Mouse (Mus musculus) CH12.LX (cell line): ENCODE measurements around the gene Baz2b. TPM values are rescaled to one million over a fixed set of nuclear protein-coding genes. Genes with fewer than 3 reads are reported as not detected.

ENCODE experiments used
- DNase-seq: peaks from one replicate; pipeline ENCODE4 v3.0.0-alpha.2; 2013; ENCODE audit errors: extremely low read depth
- H3K27ac ChIP-seq: 2 replicates; pipeline ENCODE4 v1.5.1; 2012; ENCODE audit warnings: low read depth, mild to moderate bottlenecking, control low read depth, moderate library complexity; ENCODE audit not compliant: insufficient read depth
- H3K27me3 ChIP-seq: replicated peaks from 2 replicates; pipeline ENCODE3; 2012; ENCODE audit warnings: inconsistent platforms
- H3K36me3 ChIP-seq, 2 experiments: replicated peaks in 1 of 2; 2 replicates each; pipeline versions ENCODE3 to v1.6.1; 2012; ENCODE audit warnings: inconsistent platforms in 1 of 2, low read length in 1 of 2, mild to moderate bottlenecking in 1 of 2, mixed read lengths in 1 of 2, moderate library complexity in 1 of 2; ENCODE audit not compliant: control insufficient read depth in 1 of 2, insufficient read depth in 1 of 2
- H3K4me1 ChIP-seq, 2 experiments: 2 replicates each; pipeline ENCODE4 v1.6.1; 2012; ENCODE audit warnings: inconsistent platforms in 1 of 2, moderate library complexity in 1 of 2; ENCODE audit not compliant: insufficient read depth in 2 of 2, control insufficient read depth in 1 of 2
- H3K4me2 ChIP-seq: 2 replicates; pipeline ENCODE4 v1.6.1; 2012; ENCODE audit warnings: low read depth, mild to moderate bottlenecking, control low read depth; ENCODE audit not compliant: poor library complexity, insufficient read depth, severe bottlenecking
- H3K4me3 ChIP-seq, 3 experiments: fragments of 150-350 bp in 1 of 3; sonication (generic) in 1 of 3; replicated peaks in 1 of 3; 2 replicates each; pipeline versions ENCODE3 to v1.5.1; 2011 to 2012; ENCODE audit warnings: low read depth in 2 of 3, low read length in 2 of 3, mild to moderate bottlenecking in 2 of 3, moderate library complexity in 2 of 3, control low read depth in 1 of 3, improper control_type of control experiment in 1 of 3, inconsistent platforms in 1 of 3, mixed read lengths in 1 of 3; ENCODE audit not compliant: poor library complexity in 1 of 3
- H3K79me2 ChIP-seq: replicated peaks from 2 replicates; pipeline ENCODE4 v1.6.1; 2012; ENCODE audit warnings: mild to moderate bottlenecking, moderate library complexity; ENCODE audit not compliant: control insufficient read depth, poor library complexity, insufficient read depth, severe bottlenecking; ENCODE audit errors: extremely low read depth
- H3K9ac ChIP-seq: 2 replicates; pipeline ENCODE4 v1.6.1; 2012; ENCODE audit warnings: low read depth, mild to moderate bottlenecking, control low read depth, moderate library complexity; ENCODE audit not compliant: insufficient read depth
- H3K9me3 ChIP-seq: replicated peaks from 2 replicates; pipeline ENCODE3; 2012; ENCODE audit warnings: low read length, inconsistent platforms, mixed read lengths
- E2F4 ChIP-seq: IDR thresholded peaks from 2 replicates; pipeline ENCODE4 v1.6.1; 2011; ENCODE audit warnings: low read depth, low read length, improper control_type of control experiment; ENCODE audit not compliant: insufficient replicate concordance
- ELF1 ChIP-seq: IDR thresholded peaks from 2 replicates; pipeline ENCODE4 v1.6.1; 2014; ENCODE audit warnings: low read depth, mild to moderate bottlenecking, inconsistent platforms, low read length, improper control_type of control experiment
- EP300 ChIP-seq: IDR thresholded peaks from 2 replicates; pipeline ENCODE4 v1.6.1; 2011; ENCODE audit warnings: low read length, improper control_type of control experiment
- GABPA ChIP-seq: IDR thresholded peaks from 2 replicates; pipeline ENCODE4 v1.6.1; 2012; ENCODE audit warnings: low read depth, low read length, improper control_type of control experiment, inconsistent platforms; ENCODE audit not compliant: insufficient replicate concordance
- HCFC1 ChIP-seq: IDR thresholded peaks from 2 replicates; pipeline ENCODE4 v1.6.1; 2012; ENCODE audit warnings: low read depth, mild to moderate bottlenecking, inconsistent platforms, low read length, improper control_type of control experiment
- JUN ChIP-seq: IDR thresholded peaks from 2 replicates; pipeline ENCODE4 v1.6.1; 2011; ENCODE audit warnings: low read depth, mild to moderate bottlenecking, low read length, improper control_type of control experiment, moderate library complexity; ENCODE audit not compliant: insufficient read depth
- JUND ChIP-seq: conservative IDR thresholded peaks from 2 replicates; pipeline ENCODE4 v1.6.1; 2011; ENCODE audit warnings: low read depth, low read length, improper control_type of control experiment
- KAT2A ChIP-seq: IDR thresholded peaks from 2 replicates; pipeline ENCODE4 v1.6.1; 2012; ENCODE audit warnings: low read length, improper control_type of control experiment, inconsistent platforms; ENCODE audit not compliant: insufficient replicate concordance
- MAX ChIP-seq: IDR thresholded peaks from 2 replicates; pipeline ENCODE4 v1.6.1; 2011; ENCODE audit warnings: low read length, improper control_type of control experiment
- MAZ ChIP-seq: IDR thresholded peaks from 2 replicates; pipeline ENCODE4 v1.6.1; 2012; ENCODE audit warnings: low read depth, mild to moderate bottlenecking, inconsistent platforms, low read length, improper control_type of control experiment, moderate library complexity
- MEF2A ChIP-seq: IDR thresholded peaks from 2 replicates; pipeline ENCODE4 v1.6.1; 2014; ENCODE audit warnings: low read depth, mild to moderate bottlenecking, inconsistent platforms, low read length, improper control_type of control experiment, borderline replicate concordance
- MXI1 ChIP-seq: IDR thresholded peaks from 2 replicates; pipeline ENCODE4 v1.6.1; 2011; ENCODE audit warnings: mild to moderate bottlenecking, low read depth, low read length, improper control_type of control experiment
- PAX5 ChIP-seq: IDR thresholded peaks from 2 replicates; pipeline ENCODE4 v1.6.1; 2012; ENCODE audit warnings: low read length, inconsistent platforms, mixed read lengths
- POLR2A ChIP-seq: IDR thresholded peaks from 2 replicates; pipeline ENCODE4 v1.6.1; 2011; ENCODE audit warnings: low read depth, mild to moderate bottlenecking, improper control_type of control experiment, low read length
- POLR2AphosphoS2 ChIP-seq: IDR thresholded peaks from 2 replicates; pipeline ENCODE4 v1.6.1; 2011; ENCODE audit warnings: low read depth, low read length, improper control_type of control experiment
- TBP ChIP-seq: conservative IDR thresholded peaks from 2 replicates; pipeline ENCODE4 v1.6.1; 2011; ENCODE audit warnings: low read depth, low read length, improper control_type of control experiment
- ZC3H11A ChIP-seq: IDR thresholded peaks from 2 replicates; pipeline ENCODE4 v1.6.1; 2012; ENCODE audit warnings: low read depth, mild to moderate bottlenecking, inconsistent platforms, low read length, improper control_type of control experiment
- ZKSCAN1 ChIP-seq: IDR thresholded peaks from 2 replicates; pipeline ENCODE4 v1.6.1; 2012; ENCODE audit warnings: low read depth, inconsistent platforms, low read length, improper control_type of control experiment, borderline replicate concordance
- ZMIZ1 ChIP-seq: IDR thresholded peaks from 2 replicates; pipeline ENCODE4 v1.6.1; 2012; ENCODE audit warnings: low read depth, mild to moderate bottlenecking, inconsistent platforms, low read length, improper control_type of control experiment
- ZNF384 ChIP-seq: IDR thresholded peaks from 2 replicates; pipeline ENCODE4 v1.6.1; 2012; ENCODE audit warnings: low read depth, low read length, improper control_type of control experiment, inconsistent platforms
- dilution Hi-C: fragments of 300-500 bp; cut with MboI; formaldehyde crosslinking; loops from 2 replicates; pipeline ENCODE4 v1.14.3; 2020; ENCODE audit warnings: low sequenced_read_pairs; ENCODE audit not compliant: extremely low pct_unique_long_range_greater_than_20kb, extremely low pct_ligation_motif_present
- in situ Hi-C: fragments of 300-500 bp; cut with MboI; formaldehyde crosslinking; loops from 3 replicates; pipeline ENCODE4 v1.14.3; 2019; ENCODE audit warnings: low sequenced_read_pairs, low pct_ligation_motif_present, low pct_unique_long_range_greater_than_20kb, mixed read lengths
- polyA plus RNA-seq: library from polyadenylated mRNA; unstranded; fragments of >175 nt; gene quantifications from 2 replicates; pipeline ENCODE4 v1.2.1, GENCODE M21; 2012; ENCODE audit warnings: low read depth; ENCODE audit not compliant: insufficient read length
- total RNA-seq, 2 experiments: library from RNA; depleted of rRNA; stranded (reverse); fragments of 300-350 nt in 1 of 2; fragments of >200 nt in 1 of 2; gene quantifications; 2 replicates each; pipeline ENCODE4 v1.2.3; 2012 to 2014

Baz2b gene
- total and polyA plus RNA-seq, 3 experiments: 17.3 to 36.3 (median 31.9) TPM

DNA sequence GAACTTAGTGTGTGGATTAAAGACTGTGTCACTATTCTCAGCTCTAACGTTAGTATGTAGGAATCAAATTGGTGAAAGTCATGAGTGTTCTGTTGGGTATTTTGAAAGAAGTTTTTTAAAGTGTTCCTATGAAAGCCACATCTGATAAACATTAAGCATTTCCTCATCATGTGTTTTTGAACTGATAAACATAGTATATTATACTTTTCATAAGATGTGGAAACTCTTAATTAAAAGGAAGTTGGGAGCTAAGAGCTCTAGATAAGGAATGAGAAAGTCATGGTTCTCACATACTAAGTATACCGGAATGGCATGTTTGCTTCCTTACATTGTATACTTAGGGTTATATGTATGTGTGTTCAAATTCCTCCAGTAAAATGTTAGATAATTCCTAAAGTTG lies 20.7 kb upstream of the Baz2b start:
- no peak for TF ChIP-seq MAZ
- TF ChIP-seq ELF1: no peak
- TF ChIP-seq HCFC1: no peak
- TF ChIP-seq MAX: no peak
- TF ChIP-seq GABPA: no peak
- TF ChIP-seq ZKSCAN1: no peak
- H3K4me1 ChIP-seq: peaks cover 5 to 32% of the 10 kb centered on the region in 2 experiments; a peak in 3 of 4 replicates
- H3K79me2 ChIP-seq: peaks cover 56% of the 10 kb centered on the region
- dilution Hi-C loops: no loop called here
- DNase-seq: no peak
- H3K27me3 ChIP-seq: no peaks in the 10 kb centered on the region
- H3K27ac ChIP-seq: no peak overlapping the region
- in situ Hi-C loops: loop anchor here (25.0 kb wide), 1 partner anchor 182 kb away; no protein-coding TSS in a partner anchor
- peaks cover 29 to 75% of the 10 kb centered on the region in 2 experiments for H3K36me3 ChIP-seq
- no peak overlapping the region for H3K4me2 ChIP-seq
- H3K4me3 ChIP-seq: no peak overlapping the region
- no peak overlapping the region for H3K9ac ChIP-seq
- H3K9me3 ChIP-seq: no peaks in the 10 kb centered on the region

DNA sequence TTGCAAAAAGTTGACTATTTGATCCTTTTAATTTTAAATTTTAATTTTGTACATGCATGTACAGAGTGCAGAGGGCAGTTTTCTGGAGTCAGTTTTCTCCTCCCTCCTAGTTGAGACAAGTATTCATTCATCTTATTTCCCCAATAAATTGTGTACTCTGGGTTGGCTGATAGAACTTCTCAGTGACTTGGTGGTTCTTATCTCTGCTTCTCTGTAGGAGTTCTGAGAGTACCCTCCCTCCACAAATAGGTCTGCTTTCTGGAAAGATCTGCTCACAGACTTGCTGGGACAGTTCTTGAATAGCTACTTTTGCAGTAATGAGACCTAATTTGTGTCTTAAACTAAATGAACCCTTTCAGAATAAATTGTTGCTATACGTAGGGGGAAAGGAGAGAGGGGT lies 18.8 kb upstream of the Baz2b start:
- peaks cover 65% of the 10 kb centered on the region for H3K79me2 ChIP-seq
- H3K27ac ChIP-seq: no peak overlapping the region
- no peak for DNase-seq
- TF ChIP-seq ZC3H11A (no peak), TBP (no peak), POLR2A (no peak), KAT2A (no peak), MAZ (no peak), MEF2A (no peak), EP300 (no peak), ZMIZ1 (no peak), ELF1 (no peak), PAX5 (no peak), ZNF384 (no peak), POLR2AphosphoS2 (no peak), E2F4 (no peak), MXI1 (no peak), JUN (no peak), JUND (no peak)
- no peaks in the 10 kb centered on the region for H3K27me3 ChIP-seq
- peaks cover 0 to 18% of the 10 kb centered on the region in 2 experiments; a peak in 2 of 4 replicates for H3K4me1 ChIP-seq
- in situ Hi-C loops: loop anchor here (25.0 kb wide), 1 partner anchor 184 kb away; no protein-coding TSS in a partner anchor
- no peak overlapping the region for H3K4me3 ChIP-seq
- no peak overlapping the region for H3K9ac ChIP-seq
- dilution Hi-C loops: no loop called here
- peaks cover 19 to 68% of the 10 kb centered on the region in 2 experiments for H3K36me3 ChIP-seq
- H3K4me2 ChIP-seq: no peak overlapping the region
- H3K9me3 ChIP-seq: no peaks in the 10 kb centered on the region
